ENCODE assay signal across 7 mouse cellular contexts in the genomic region with DNA sequence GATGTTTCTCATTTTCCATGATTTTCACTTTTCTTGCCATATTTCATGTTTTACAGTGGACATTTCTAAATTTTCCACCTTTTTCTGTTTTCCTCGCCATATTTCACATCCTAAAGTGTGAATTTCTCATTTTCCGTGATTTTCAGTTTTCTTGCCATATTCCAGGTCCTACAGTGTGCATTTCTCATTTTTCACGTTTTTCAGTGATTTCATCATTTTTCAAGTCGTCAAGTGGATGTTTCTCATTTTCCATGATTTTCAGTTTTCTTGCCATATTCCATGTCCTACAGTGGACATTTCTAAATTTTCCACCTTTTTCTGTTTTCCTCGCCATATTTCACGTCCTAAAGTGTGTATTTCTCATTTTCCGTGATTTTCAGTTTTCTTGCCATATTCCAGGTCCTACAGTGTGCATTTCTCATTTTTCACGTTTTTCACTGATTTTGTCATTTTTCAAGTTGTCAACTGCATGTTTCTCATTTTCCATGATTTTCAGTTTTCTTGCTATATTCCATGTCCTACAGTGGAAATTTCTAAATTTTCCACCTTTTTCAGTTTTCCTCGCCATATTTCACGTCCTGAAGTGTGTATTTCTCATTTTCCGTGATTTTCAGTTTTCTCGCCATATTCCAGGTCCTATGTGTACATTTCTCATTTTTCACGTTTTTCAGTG. TPM values are rescaled to one million over a fixed set of nuclear protein-coding genes. Genes with fewer than 3 reads are reported as not detected.
DNase-seq lines count a peak whose midpoint lies in the region.
"Not testable (repeated sequence)": the region's sequence is repeated elsewhere in the genome, so short reads cannot be mapped to it uniquely, and the experiment has no call there.

TSS of gene Gm10718 (plus strand) at position 236 of the 673 bp plus-strand sequence.

- intact Hi-C loops in heart, postnatal 10 days (cut with DNase I) = not testable (repeated sequence)

- DNase-seq in cerebellum, adult 8-10 months = peak; percentile 19
- peak; percentile 15 to 57 for DNase-seq in frontal cortex, postnatal 36 days (ENCODE audit: low spot score in 2 of 2)
- DNase-seq in heart, postnatal 10 days = peak; percentile 15 to 27
- peak; percentile 56 for DNase-seq in layer of hippocampus, adult 11-12 months (ENCODE audit: low spot score)
- peak; percentile 45 to 72 for DNase-seq in left cerebral cortex, adult 9 months (ENCODE audit: low spot score in 2 of 2)
- peak; percentile 67 to 68 for DNase-seq in monocyte, adult 2 months (ENCODE audit: low read depth in 1 of 2, low spot score in 2 of 2)
- DNase-seq in spleen, postnatal 4 days (ENCODE audit: low spot score in 2 of 2) = peak; percentile 77 to 82

RNA-seq across cellular contexts. Expression of gene Gm10718, which starts in this region (rescaled TPM):
- total RNA-seq in heart, postnatal 10 days (2021) = under 1 TPM in 1 of 2 experiments, not detected in 1; 0.99 TPM

Comparison
In these comparisons a context has a peak if more than half of its experiments do, and no peak if none do; other contexts are left out.
1. Peak in every context shown above with its lines: DNase-seq.
2. Peak in DNase-seq in heart, postnatal 10 days; RNA of the gene not detected or under 1 TPM.
3. DNase-seq: peak in every context shown above with its lines; median percentile 80 in spleen, postnatal 4 days; 68 in monocyte, adult 2 months; 58 in left cerebral cortex, adult 9 months; 56 in layer of hippocampus, adult 11-12 months; 36 in frontal cortex, postnatal 36 days; 21 in heart, postnatal 10 days; 19 in cerebellum, adult 8-10 months.